Mouse (Mus musculus) spleen, adult 2 months (tissue): ENCODE measurements around the gene Ntpcr.

Source experiments
- CTCF ChIP-seq: fragments of 200-500 bp; IDR thresholded peaks from 2 replicates; pipeline ENCODE4 v1.5.1; 2011; ENCODE audit warnings: mild to moderate bottlenecking, inconsistent platforms; ENCODE audit not compliant: insufficient read depth, insufficient read length, insufficient replicate concordance; ENCODE audit errors: extremely low read depth
- POLR2A ChIP-seq: fragments of 200-500 bp; IDR thresholded peaks from 2 replicates; pipeline ENCODE4 v1.6.1; 2011; ENCODE audit warnings: low read depth, low read length, inconsistent platforms

- TF ChIP-seq CTCF (no peak), POLR2A (no peak)
Measured at GRCm38 (mm10) chr8:125796970-125797369, 67.2 kb downstream of the Ntpcr start.
